Comparison of ENCODE assay signal across 39 mouse cellular contexts in the genomic region with DNA sequence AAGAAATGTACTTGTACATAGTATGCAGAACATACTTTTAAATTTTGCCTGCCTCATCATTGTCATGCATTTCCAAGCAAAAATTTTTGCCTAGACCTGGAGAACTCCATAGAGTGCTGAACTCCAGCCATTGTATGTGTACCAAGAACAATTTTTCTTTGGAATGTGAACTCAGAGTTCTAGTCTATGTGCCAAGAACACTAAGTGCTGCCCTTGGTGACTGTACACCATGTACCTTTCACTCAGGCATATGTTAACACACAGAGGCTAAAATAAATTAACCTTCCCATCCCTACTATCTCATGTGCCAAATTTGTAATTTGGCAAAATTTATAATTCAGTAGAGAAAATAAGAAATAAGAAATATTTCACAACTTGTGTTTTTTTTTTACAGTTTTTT. TPM values are rescaled to one million over a fixed set of nuclear protein-coding genes. Genes with fewer than 3 reads are reported as not detected.
DNase-seq lines count a peak whose midpoint lies in the region; ATAC-seq and TF ChIP-seq lines count a peak whose summit lies in the region.
"Had no signal": no experiment of that assay in that cellular context is flagged by ENCODE, and none has a peak within 500 bp of the region (broad histone marks: within the 10 kb centered on the region; RNA-seq: fewer than 3 reads in every experiment).

No protein-coding gene starts in this region.

- H3K27me3 ChIP-seq in kidney, adult 2 months (replicated peaks; ENCODE audit: control insufficient read depth, insufficient read depth, low read length), result no peaks in the 10 kb centered on the region
- H3K27me3 ChIP-seq in kidney, embryonic 15.5 days, result no peaks in the 10 kb centered on the region
- H3K27me3 ChIP-seq in liver, postnatal 0 days (ENCODE audit: insufficient read depth, low read length), result no peaks in the 10 kb centered on the region
- H3K27me3 ChIP-seq in liver, embryonic 11.5 days (replicated peaks; ENCODE audit: control insufficient read depth, insufficient read depth, low read length), result no peaks in the 10 kb centered on the region
- H3K27me3 ChIP-seq: embryonic facial prominence, embryonic 13.5 days; forebrain, embryonic 12.5 days; hindbrain, embryonic 12.5 days; intestine, embryonic 15.5 days; limb, embryonic 13.5 days had no signal

- H3K4me1 ChIP-seq in kidney, adult 2 months (ENCODE audit: control insufficient read depth, insufficient read depth, low read length), result peaks cover 3% of the 10 kb centered on the region; the same call in 1 of the 2 replicates
- H3K4me1 ChIP-seq in kidney, embryonic 15.5 days, result no peaks in the 10 kb centered on the region
- H3K4me1 ChIP-seq in liver, postnatal 0 days (ENCODE audit: insufficient read depth), result no peaks in the 10 kb centered on the region
- H3K4me1 ChIP-seq in liver, embryonic 11.5 days (replicated peaks; ENCODE audit: control insufficient read depth, insufficient read depth, low read length), result no peaks in the 10 kb centered on the region
- H3K4me1 ChIP-seq: embryonic facial prominence, embryonic 13.5 days; forebrain, embryonic 12.5 days; hindbrain, embryonic 12.5 days; intestine, embryonic 15.5 days; limb, embryonic 13.5 days had no signal

- no peak overlapping the region for H3K4me2 ChIP-seq in kidney, embryonic 15.5 days
- no peak overlapping the region for H3K4me2 ChIP-seq in liver, postnatal 0 days (ENCODE audit: low read depth, low read length)
- no peak overlapping the region for H3K4me2 ChIP-seq in liver, embryonic 11.5 days
- H3K4me2 ChIP-seq: embryonic facial prominence, embryonic 13.5 days; forebrain, embryonic 12.5 days; hindbrain, embryonic 12.5 days; intestine, embryonic 15.5 days; limb, embryonic 13.5 days; lung, embryonic 14.5 days had no signal

- peak; percentile 13 for DNase-seq in gastrocnemius, adult 18-20 months (ENCODE audit: low spot score)
- DNase-seq in gastrocnemius, postnatal 14 days, result no peak
- DNase-seq in kidney, adult 2 months, result peak; percentile 40
- DNase-seq in liver, postnatal 0 days, result no peak
- DNase-seq in liver, embryonic 11.5 days (ENCODE audit: low spot score), result no peak
- DNase-seq in skeletal muscle tissue, adult 2 months (ENCODE audit: low read depth, low spot score), result peak; percentile 32
- DNase-seq: adrenal gland, adult 2 months; cerebellum, adult 18-20 months; cerebellum, postnatal 10 days; forebrain, postnatal 0 days; gastrocnemius, postnatal 10 days; lung, embryonic 14.5 days; lung, postnatal 14 days; right cerebral cortex, postnatal 25 days; spleen, adult 18-20 months; thymus, adult 2 months; thymus, postnatal 36 days had no signal

- H3K9me3 ChIP-seq in kidney, embryonic 15.5 days (replicated peaks), result no peaks in the 10 kb centered on the region
- no peaks in the 10 kb centered on the region for H3K9me3 ChIP-seq in liver, postnatal 0 days (ENCODE audit: low read length)
- H3K9me3 ChIP-seq in liver, embryonic 11.5 days (ENCODE audit: control insufficient read depth, low read length), result no peaks in the 10 kb centered on the region
- H3K9me3 ChIP-seq: embryonic facial prominence, embryonic 13.5 days; forebrain, embryonic 12.5 days; hindbrain, embryonic 12.5 days; intestine, embryonic 15.5 days; limb, embryonic 13.5 days had no signal

- peak; percentile 81 for TF ChIP-seq EP300 in liver, postnatal 0 days (IDR thresholded peaks at IDR 0.05; ENCODE audit: low read depth)

- ATAC-seq in kidney, embryonic 15.5 days (replicated peaks; ENCODE audit: low FRiP score), result no peak
- peak; percentile 79 for ATAC-seq in liver, postnatal 0 days
- no peak for ATAC-seq in liver, embryonic 11.5 days (replicated peaks; ENCODE audit: low FRiP score)
- ATAC-seq: CD4-positive, CD25-positive, alpha-beta regulatory T cell, adult 4 months; forebrain, postnatal 0 days; hindbrain, postnatal 0 days; intestine, embryonic 15.5 days; midbrain, embryonic 16.5 days had no signal

- no peaks in the 10 kb centered on the region for H3K36me3 ChIP-seq in kidney, adult 2 months (ENCODE audit: control insufficient read depth, insufficient read depth, low read length)
- no peaks in the 10 kb centered on the region for H3K36me3 ChIP-seq in kidney, embryonic 15.5 days
- H3K36me3 ChIP-seq in liver, postnatal 0 days (replicated peaks; ENCODE audit: insufficient read depth, low read length), result no peaks in the 10 kb centered on the region
- no peaks in the 10 kb centered on the region for H3K36me3 ChIP-seq in liver, embryonic 11.5 days (ENCODE audit: control insufficient read depth, insufficient read depth, low read length)
- H3K36me3 ChIP-seq: embryonic facial prominence, embryonic 13.5 days; forebrain, embryonic 12.5 days; hindbrain, embryonic 12.5 days; intestine, embryonic 15.5 days; limb, embryonic 13.5 days had no signal

- TF ChIP-seq POLR2A in kidney, adult 2 months (IDR thresholded peaks at IDR 0.05; ENCODE audit: low read depth, low read length), result no peak

- no peak overlapping the region for H3K4me3 ChIP-seq in kidney, adult 2 months (ENCODE audit: insufficient read depth, low read depth, low read length)
- H3K4me3 ChIP-seq in kidney, embryonic 15.5 days (replicated peaks), result no peak overlapping the region
- H3K4me3 ChIP-seq in liver, postnatal 0 days (ENCODE audit: low read depth, low read length), result no peak overlapping the region
- H3K4me3 ChIP-seq in liver, embryonic 11.5 days (ENCODE audit: low read depth, low read length), result no peak overlapping the region
- H3K4me3 ChIP-seq: embryonic facial prominence, embryonic 13.5 days; forebrain, embryonic 12.5 days; hindbrain, embryonic 12.5 days; intestine, embryonic 15.5 days; limb, embryonic 13.5 days had no signal

- no peak overlapping the region for H3K27ac ChIP-seq in kidney, adult 2 months (ENCODE audit: insufficient read depth, low read depth, low read length)
- no peak overlapping the region for H3K27ac ChIP-seq in kidney, embryonic 15.5 days
- no peak overlapping the region for H3K27ac ChIP-seq in liver, postnatal 0 days (ENCODE audit: low read depth)
- H3K27ac ChIP-seq in liver, embryonic 11.5 days (ENCODE audit: low read depth, low read length), result no peak overlapping the region
- H3K27ac ChIP-seq: embryonic facial prominence, embryonic 13.5 days; forebrain, embryonic 12.5 days; hindbrain, embryonic 12.5 days; hindbrain, postnatal 0 days; intestine, embryonic 15.5 days; kidney, postnatal 0 days; limb, embryonic 13.5 days; liver, embryonic 14.5 days had no signal

- no peak for TF ChIP-seq CTCF in kidney, adult 2 months (conservative IDR thresholded peaks at IDR 0.05; ENCODE audit: insufficient read depth, insufficient read length, low read depth, low read length)
- TF ChIP-seq CTCF in liver, postnatal 0 days (IDR thresholded peaks at IDR 0.05; ENCODE audit: low read depth), result no peak

- intact Hi-C loops in gastrocnemius, postnatal 14 days (cut with DNase I; ENCODE audit: low total_unique reads), result no loop called here

- no peak overlapping the region for H3K9ac ChIP-seq in kidney, embryonic 15.5 days
- no peak overlapping the region for H3K9ac ChIP-seq in liver, postnatal 0 days (replicated peaks)
- no peak overlapping the region for H3K9ac ChIP-seq in liver, embryonic 11.5 days (ENCODE audit: low read depth, low read length)
- H3K9ac ChIP-seq: embryonic facial prominence, embryonic 13.5 days; forebrain, embryonic 12.5 days; forebrain, postnatal 0 days; hindbrain, embryonic 12.5 days; intestine, embryonic 15.5 days; limb, embryonic 13.5 days; liver, embryonic 14.5 days; lung, embryonic 14.5 days had no signal

RNA-seq across cellular contexts. Expression of a gene that starts 8.3 kb away (rescaled TPM):
- not detected for total RNA-seq in gastrocnemius, adult 18-20 months (2021)
- total RNA-seq in gastrocnemius, postnatal 14 days (2021), result not detected
- not detected in 2 replicates for polyA plus RNA-seq in kidney, adult 2 months (2012; rRNA removed)
- polyA plus RNA-seq in kidney, embryonic 15.5 days (2015; fragmentation: Nextera tagmentation; extraction: Ambion mirVana), result not detected in 2 replicates
- polyA plus RNA-seq in liver, postnatal 0 days (2015; fragmentation: Nextera tagmentation; extraction: Ambion mirVana), result not detected in 2 replicates
- polyA plus RNA-seq in liver, embryonic 11.5 days (2014; fragmentation: Nextera tagmentation; extraction: Ambion mirVana), result not detected in 2 replicates
- total RNA-seq: adrenal gland, adult 2 months; common myeloid progenitor, adult 5-6 weeks; forebrain, postnatal 0 days; gastrocnemius, postnatal 10 days; heart, postnatal 25 days; hindbrain, postnatal 0 days; layer of hippocampus, adult 8-10 months; layer of hippocampus, postnatal 25 days; left cerebral cortex, adult 8-10 months; left cerebral cortex, postnatal 36 days; neutrophil, adult 5-6 weeks had no signal
- polyA plus RNA-seq: adrenal gland, adult 2 months; brain, embryonic 14.5 days; CD4-positive, CD25-positive, alpha-beta regulatory T cell, adult 4 months; forebrain, postnatal 0 days; heart, embryonic 14.5 days; hindbrain, embryonic 12.5 days; hindbrain, postnatal 0 days; intestine, embryonic 15.5 days; kidney, postnatal 0 days; limb, embryonic 13.5 days; liver, embryonic 14.5 days; lung, embryonic 14.5 days; midbrain, embryonic 16.5 days; neural tube, embryonic 11.5 days; stomach, embryonic 16.5 days; thymus, adult 2 months had no signal

RNA-seq across cellular contexts. Expression of a gene that starts 12.3 kb away (rescaled TPM):
- total RNA-seq in gastrocnemius, adult 18-20 months (2021), result not detected
- total RNA-seq in gastrocnemius, postnatal 14 days (2021), result not detected
- not detected in 2 replicates for polyA plus RNA-seq in kidney, adult 2 months (2012; rRNA removed)
- not detected in 2 replicates for polyA plus RNA-seq in kidney, embryonic 15.5 days (2015; fragmentation: Nextera tagmentation; extraction: Ambion mirVana)
- polyA plus RNA-seq in liver, postnatal 0 days (2015; fragmentation: Nextera tagmentation; extraction: Ambion mirVana), result not detected in 2 replicates
- polyA plus RNA-seq in liver, embryonic 11.5 days (2014; fragmentation: Nextera tagmentation; extraction: Ambion mirVana), result not detected in 2 replicates
- total RNA-seq: adrenal gland, adult 2 months; common myeloid progenitor, adult 5-6 weeks; forebrain, postnatal 0 days; gastrocnemius, postnatal 10 days; heart, postnatal 25 days; hindbrain, postnatal 0 days; layer of hippocampus, adult 8-10 months; layer of hippocampus, postnatal 25 days; left cerebral cortex, adult 8-10 months; left cerebral cortex, postnatal 36 days; neutrophil, adult 5-6 weeks had no signal
- polyA plus RNA-seq: adrenal gland, adult 2 months; brain, embryonic 14.5 days; CD4-positive, CD25-positive, alpha-beta regulatory T cell, adult 4 months; embryonic facial prominence, embryonic 13.5 days; forebrain, embryonic 12.5 days; forebrain, postnatal 0 days; heart, embryonic 14.5 days; hindbrain, embryonic 12.5 days; hindbrain, postnatal 0 days; intestine, embryonic 15.5 days; kidney, postnatal 0 days; limb, embryonic 13.5 days; liver, embryonic 14.5 days; lung, embryonic 14.5 days; midbrain, embryonic 16.5 days; neural tube, embryonic 11.5 days; stomach, embryonic 16.5 days; thymus, adult 2 months had no signal

RNA-seq across cellular contexts. Expression of a gene that starts 16.9 kb away (rescaled TPM):
- not detected for total RNA-seq in gastrocnemius, adult 18-20 months (2021)
- total RNA-seq in gastrocnemius, postnatal 14 days (2021), result not detected
- not detected in 2 replicates for polyA plus RNA-seq in kidney, adult 2 months (2012; rRNA removed)
- not detected in 2 replicates for polyA plus RNA-seq in kidney, embryonic 15.5 days (2015; fragmentation: Nextera tagmentation; extraction: Ambion mirVana)
- polyA plus RNA-seq in liver, postnatal 0 days (2015; fragmentation: Nextera tagmentation; extraction: Ambion mirVana), result not detected in 2 replicates
- not detected in 2 replicates for polyA plus RNA-seq in liver, embryonic 11.5 days (2014; fragmentation: Nextera tagmentation; extraction: Ambion mirVana)
- total RNA-seq: adrenal gland, adult 2 months; common myeloid progenitor, adult 5-6 weeks; forebrain, postnatal 0 days; gastrocnemius, postnatal 10 days; heart, postnatal 25 days; hindbrain, postnatal 0 days; layer of hippocampus, adult 8-10 months; layer of hippocampus, postnatal 25 days; left cerebral cortex, adult 8-10 months; left cerebral cortex, postnatal 36 days; neutrophil, adult 5-6 weeks had no signal
- polyA plus RNA-seq: adrenal gland, adult 2 months; brain, embryonic 14.5 days; CD4-positive, CD25-positive, alpha-beta regulatory T cell, adult 4 months; forebrain, embryonic 12.5 days; forebrain, postnatal 0 days; heart, embryonic 14.5 days; hindbrain, embryonic 12.5 days; intestine, embryonic 15.5 days; kidney, postnatal 0 days; limb, embryonic 13.5 days; liver, embryonic 14.5 days; lung, embryonic 14.5 days; midbrain, embryonic 16.5 days; neural tube, embryonic 11.5 days; stomach, embryonic 16.5 days; thymus, adult 2 months had no signal

RNA-seq across cellular contexts. Expression of a gene that starts 39.1 kb away (rescaled TPM):
- not detected for total RNA-seq in gastrocnemius, adult 18-20 months (2021)
- total RNA-seq in gastrocnemius, postnatal 14 days (2021), result not detected
- polyA plus RNA-seq in kidney, adult 2 months (2012; rRNA removed), result 0.72 and 0.92 TPM in 2 replicates
- 1.3 and 2.4 TPM in 2 replicates for polyA plus RNA-seq in kidney, embryonic 15.5 days (2015; fragmentation: Nextera tagmentation; extraction: Ambion mirVana)
- polyA plus RNA-seq in liver, postnatal 0 days (2015; fragmentation: Nextera tagmentation; extraction: Ambion mirVana), result 3.7 and 3.9 TPM in 2 replicates
- 0.41 and 0.44 TPM in 2 replicates for polyA plus RNA-seq in liver, embryonic 11.5 days (2014; fragmentation: Nextera tagmentation; extraction: Ambion mirVana)
- total RNA-seq: adrenal gland, adult 2 months; common myeloid progenitor, adult 5-6 weeks; forebrain, postnatal 0 days; gastrocnemius, postnatal 10 days; heart, postnatal 25 days; hindbrain, postnatal 0 days; layer of hippocampus, adult 8-10 months; layer of hippocampus, postnatal 25 days; left cerebral cortex, adult 8-10 months; left cerebral cortex, postnatal 36 days; neutrophil, adult 5-6 weeks had no signal
- polyA plus RNA-seq: adrenal gland, adult 2 months; brain, embryonic 14.5 days; CD4-positive, CD25-positive, alpha-beta regulatory T cell, adult 4 months; embryonic facial prominence, embryonic 13.5 days; forebrain, embryonic 12.5 days; forebrain, postnatal 0 days; heart, embryonic 14.5 days; hindbrain, embryonic 12.5 days; hindbrain, postnatal 0 days; limb, embryonic 13.5 days; lung, embryonic 14.5 days; midbrain, embryonic 16.5 days; neural tube, embryonic 11.5 days; thymus, adult 2 months had no signal

Comparison
In these comparisons a context has a peak if more than half of its experiments do, and no peak if none do; other contexts are left out.
1. DNase-seq: peak in gastrocnemius, adult 18-20 months (single experiment), kidney, adult 2 months (single experiment) and skeletal muscle tissue, adult 2 months (single experiment); none in gastrocnemius, postnatal 14 days (single experiment), liver, postnatal 0 days (single experiment) and liver, embryonic 11.5 days (single experiment).